Mouse (Mus musculus) lung, postnatal 0 days (tissue): Measurements from ENCODE around the gene Zfp771.

ENCODE experiments used
- CTCF ChIP-seq: IDR thresholded peaks from 2 replicates; pipeline ENCODE4 v1.5.1; 2016; ENCODE audit warnings: antibody characterized with exemption, mild to moderate bottlenecking
- EP300 ChIP-seq: IDR thresholded peaks from 2 replicates; pipeline ENCODE4 v1.6.1; 2016; ENCODE audit warnings: antibody characterized with exemption, mild to moderate bottlenecking, control low read depth

- TF ChIP-seq EP300 (no peak), CTCF (no peak)
Measured at GRCm38 (mm10) chr7:127231376-127231775, 12.7 kb upstream of the Zfp771 start.
